Mouse (Mus musculus) lung, postnatal 0 days (tissue): ENCODE measurements around the gene Gsdma2. TPM values are rescaled to one million over a fixed set of nuclear protein-coding genes. Genes with fewer than 3 reads are reported as not detected.
"Not testable (repeated sequence)": the region's sequence is repeated elsewhere in the genome, so short reads cannot be mapped to it uniquely, and the experiment has no call there.

Source experiments
- ATAC-seq: fragments of 200-750 bp; cut with Nextera tagmentation; 2 replicates; pipeline ENCODE4 v1.8.0; 2017; ENCODE audit warnings: moderate library complexity
- DNase-seq: peaks from one replicate; pipeline ENCODE4 v3.0.0-alpha.2; 2016; ENCODE audit warnings: low spot score
- H3K27ac ChIP-seq: fragments of 300-500 bp; sonication (generic); 2 replicates; pipeline ENCODE4 v1.5.1; 2014; ENCODE audit warnings: antibody characterized with exemption, mild to moderate bottlenecking, low read length, mixed read lengths
- H3K27me3 ChIP-seq: fragments of 300-500 bp; sonication (generic); replicated peaks from 2 replicates; pipeline ENCODE4 v1.6.1; 2014; ENCODE audit warnings: low read length, mixed read lengths; ENCODE audit not compliant: insufficient read depth
- H3K36me3 ChIP-seq: fragments of 300-500 bp; sonication (generic); 2 replicates; pipeline ENCODE4 v1.6.1; 2014; ENCODE audit warnings: low read length, mixed read lengths; ENCODE audit not compliant: insufficient read depth
- H3K4me1 ChIP-seq: fragments of 300-500 bp; sonication (generic); 2 replicates; pipeline ENCODE4 v1.6.1; 2014; ENCODE audit warnings: antibody characterized with exemption, low read depth, low read length, mixed read lengths; ENCODE audit not compliant: insufficient read depth
- H3K4me2 ChIP-seq: fragments of 300-500 bp; sonication (generic); replicated peaks from 2 replicates; pipeline ENCODE4 v1.6.1; 2014; ENCODE audit warnings: low read depth, mild to moderate bottlenecking, low read length, moderate library complexity, mixed read lengths
- H3K4me3 ChIP-seq: fragments of 300-500 bp; sonication (generic); 2 replicates; pipeline ENCODE4 v1.5.1; 2014; ENCODE audit warnings: low read depth, low read length
- H3K9ac ChIP-seq: fragments of 300-500 bp; sonication (generic); replicated peaks from 2 replicates; pipeline ENCODE4 v1.6.1; 2014; ENCODE audit warnings: low read depth, mild to moderate bottlenecking
- H3K9me3 ChIP-seq: fragments of 300-500 bp; sonication (generic); 2 replicates; pipeline ENCODE4 v1.6.1; 2016; ENCODE audit warnings: low read length, mixed read lengths
- CTCF ChIP-seq: IDR thresholded peaks from 2 replicates; pipeline ENCODE4 v1.5.1; 2016; ENCODE audit warnings: antibody characterized with exemption, mild to moderate bottlenecking
- EP300 ChIP-seq: IDR thresholded peaks from 2 replicates; pipeline ENCODE4 v1.6.1; 2016; ENCODE audit warnings: antibody characterized with exemption, mild to moderate bottlenecking, control low read depth
- WGBS: fragments of 180-500 bp; shearing (Covaris S2); extraction: QIAGEN DNeasy Blood & Tissue Kit; methylation state at CpG from one replicate; pipeline ENCODE4 v1.1.7; 2014; 5-methylcytosine and 5-hydroxymethylcytosine counted together
- polyA plus RNA-seq: library from polyadenylated mRNA; unstranded; fragments of >200 nt; fragmentation: Nextera tagmentation; extraction: Ambion mirVana; gene quantifications from 2 replicates; pipeline ENCODE4 v1.2.1, GENCODE M21; 2015

Gsdma2 gene
- polyA plus RNA-seq, 1 experiment from 2014 or later, result not detected

GRCm38 (mm10) chr11:98625611-98626410 lies 20.7 kb upstream of the Gsdma2 start, which contains the start of the genes Gm12355 and Gsdma3:
TSS of gene Gm12355 (minus strand) at chr11:98625661.
TSS of gene Gsdma3 (plus strand) at chr11:98626360.
- 89% methylated on average over 10 of the region's 10 CpGs for WGBS
- no peak within 1 kb of the TSS for H3K4me3 ChIP-seq
- H3K27me3 ChIP-seq, result no peaks in the 10 kb centered on the region
- no peaks in the 10 kb centered on the region for H3K4me1 ChIP-seq
- DNase-seq, result no peak
- H3K4me2 ChIP-seq, result no peak within 1 kb of the TSS
- no peak for ATAC-seq
- no peaks in the 10 kb centered on the region for H3K9me3 ChIP-seq
- TF ChIP-seq EP300 (no peak), CTCF (no peak)
- no peak within 1 kb of the TSS for H3K9ac ChIP-seq
- H3K27ac ChIP-seq, result no peak within 1 kb of the TSS
- no peaks in the 10 kb centered on the region for H3K36me3 ChIP-seq

- ATAC-seq (no peak), DNase-seq (no peak)
Measured at GRCm38 (mm10) chr11:98628706-98629105, 17.9 kb upstream of the Gsdma2 start.

GRCm38 (mm10) chr11:98630646-98631045 lies 15.9 kb upstream of the Gsdma2 start:
- WGBS, result 77% methylated on average over 5 of the region's 5 CpGs
- DNase-seq, result no peak

More at GRCm38 (mm10) chr11:98628706-98629105, 17.9 kb upstream of the Gsdma2 start:
- WGBS, result 85% methylated on average over 3 of the region's 3 CpGs
- no peaks in the 10 kb centered on the region for H3K4me1 ChIP-seq
- no peaks in the 10 kb centered on the region for H3K36me3 ChIP-seq
- H3K27me3 ChIP-seq, result no peaks in the 10 kb centered on the region
- H3K4me3 ChIP-seq, result no peak overlapping the region
- H3K4me2 ChIP-seq, result no peak overlapping the region
- H3K9ac ChIP-seq, result no peak overlapping the region
- TF ChIP-seq EP300 (no peak), CTCF (no peak)
- H3K9me3 ChIP-seq, result no peaks in the 10 kb centered on the region
- H3K27ac ChIP-seq, result no peak overlapping the region

GRCm38 (mm10) chr11:98635312-98635970 lies 11.1 kb upstream of the Gsdma2 start:
- not testable (repeated sequence) for H3K9ac ChIP-seq, H3K4me2 ChIP-seq, H3K27me3 ChIP-seq, H3K4me1 ChIP-seq, H3K36me3 ChIP-seq, H3K27ac ChIP-seq, H3K4me3 ChIP-seq, H3K9me3 ChIP-seq
- ATAC-seq (peak; percentile 21; the same call in 1 of the 2 replicates), DNase-seq (peak; percentile 31)
- TF ChIP-seq CTCF, result peak; percentile 62
- WGBS, result 28% methylated on average over 10 of the region's 10 CpGs

More at GRCm38 (mm10) chr11:98630646-98631045, 15.9 kb upstream of the Gsdma2 start:
- H3K27ac ChIP-seq, result no peak overlapping the region
- H3K4me2 ChIP-seq, result no peak overlapping the region
- H3K9ac ChIP-seq, result no peak overlapping the region
- H3K36me3 ChIP-seq, result no peaks in the 10 kb centered on the region
- H3K27me3 ChIP-seq, result no peaks in the 10 kb centered on the region
- H3K4me1 ChIP-seq, result no peaks in the 10 kb centered on the region
- TF ChIP-seq EP300, result no peak
- TF ChIP-seq CTCF, result no peak
- no peak overlapping the region for H3K4me3 ChIP-seq
- H3K9me3 ChIP-seq, result no peaks in the 10 kb centered on the region
- ATAC-seq, result no peak

GRCm38 (mm10) chr11:98637501-98637900 lies 9.1 kb upstream of the Gsdma2 start:
- Histone ChIP-seq H3K27me3 (no peaks in the 10 kb centered on the region), H3K27ac (no peak overlapping the region), H3K9ac (no peak overlapping the region), H3K4me3 (no peak overlapping the region), H3K4me1 (no peaks in the 10 kb centered on the region), H3K36me3 (no peaks in the 10 kb centered on the region), H3K9me3 (no peaks in the 10 kb centered on the region), H3K4me2 (no peak overlapping the region)
- DNase-seq, result no peak
- no peak for ATAC-seq
- 71% methylated on average over 1 of the region's 1 CpGs for WGBS
- no peak for TF ChIP-seq EP300
- no peak for TF ChIP-seq CTCF

- 44% methylated on average over 5 of the region's 5 CpGs for WGBS
- no peak for DNase-seq
Measured at GRCm38 (mm10) chr11:98640091-98640490, 6.5 kb upstream of the Gsdma2 start.

More at GRCm38 (mm10) chr11:98640091-98640490, 6.5 kb upstream of the Gsdma2 start:
- TF ChIP-seq EP300, result no peak
- TF ChIP-seq CTCF, result no peak
- no peak overlapping the region for H3K27ac ChIP-seq
- no peaks in the 10 kb centered on the region for H3K4me1 ChIP-seq
- H3K4me2 ChIP-seq, result no peak overlapping the region
- H3K36me3 ChIP-seq, result no peaks in the 10 kb centered on the region
- H3K4me3 ChIP-seq, result no peak overlapping the region
- H3K27me3 ChIP-seq, result no peaks in the 10 kb centered on the region
- ATAC-seq, result no peak
- H3K9ac ChIP-seq, result no peak overlapping the region
- H3K9me3 ChIP-seq, result no peaks in the 10 kb centered on the region
